Mouse (Mus musculus): ENCODE results near the gene Wnt5b. TPM values are rescaled to one million over a fixed set of nuclear protein-coding genes. Genes with fewer than 3 reads are reported as not detected.
"Not testable (repeated sequence)": the region's sequence is repeated elsewhere in the genome, so short reads cannot be mapped to it uniquely, and the experiment has no call there.

The Wnt5b gene
- polyA plus RNA-seq, 1 experiment from 2014 or later = 21.9 TPM

DNA sequence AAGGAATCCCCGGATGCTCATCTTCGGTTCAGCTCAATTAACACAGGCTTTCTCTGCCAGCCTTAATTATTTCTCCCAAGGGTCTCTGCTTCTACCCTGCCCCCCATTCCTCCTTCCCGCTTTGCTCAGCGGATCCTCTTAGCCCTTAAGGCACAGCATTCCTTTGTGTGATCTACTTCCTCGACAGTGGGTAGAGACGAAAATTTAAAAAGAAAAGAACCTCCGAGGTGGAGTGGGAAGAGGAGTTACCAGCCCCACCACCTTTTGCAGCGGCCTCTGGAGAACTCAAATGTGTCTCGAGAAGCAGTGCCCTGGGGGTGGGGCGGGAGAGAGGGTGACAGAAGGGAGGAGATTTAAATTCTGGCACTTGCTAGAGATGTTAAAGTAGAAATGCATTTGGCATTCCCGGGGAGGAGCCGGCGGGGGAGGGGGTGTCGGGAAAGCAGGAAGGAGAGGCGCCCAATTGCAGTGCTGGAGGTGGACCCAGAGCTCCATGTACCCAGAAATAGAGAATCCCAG is 92.1 kb downstream of the Wnt5b start:
- Histone ChIP-seq H3K36me3 (no peaks in the 10 kb centered on the region), H3K27ac (0 out of 2 replicates have a peak overlapping the region, but pooled peaks have one; percentile 26)

GRCm38 (mm10) chr6:119450965-119451943 is 92.9 kb downstream of the Wnt5b start:
- Histone ChIP-seq H3K27me3 (peaks cover 32% of the 10 kb centered on the region), H3K4me3 (replicated peaks) (peak overlapping the region; percentile 38; the same call in 1 of the 2 replicates), H3K36me3 (no peaks in the 10 kb centered on the region), H3K9me3 (no peaks in the 10 kb centered on the region), H3K4me1 (replicated peaks) (peaks cover 34% of the 10 kb centered on the region), H3K27ac (no peak overlapping the region), H3K4me2 (peak overlapping the region; percentile 60), H3K9ac (replicated peaks) (no peak overlapping the region)
- no peak for ATAC-seq (ENCODE audit: insufficient number of reproducible peaks, insufficient read depth, low FRiP score, low TSS enrichment, low read depth)
- 29% methylated on average over 14 of the region's 14 CpGs for WGBS

More for the DNA sequence above, 92.1 kb downstream of the Wnt5b start:
- Histone ChIP-seq H3K4me3 (replicated peaks) (peak overlapping the region; percentile 38), H3K27me3 (peaks cover 32% of the 10 kb centered on the region), H3K4me1 (replicated peaks) (peaks cover 34% of the 10 kb centered on the region), H3K4me2 (peak overlapping the region; percentile 60), H3K9me3 (no peaks in the 10 kb centered on the region), H3K9ac (replicated peaks) (peak overlapping the region; percentile 51)
- under 1% methylated on average over 15 of the region's 15 CpGs for WGBS
- no peak for ATAC-seq (ENCODE audit: insufficient number of reproducible peaks, insufficient read depth, low FRiP score, low TSS enrichment, low read depth)

- H3K9me3 ChIP-seq = no peaks in the 10 kb centered on the region
- no peaks in the 10 kb centered on the region for H3K36me3 ChIP-seq
- H3K9ac ChIP-seq (replicated peaks) = peak overlapping the region; percentile 34; the same call in 1 of the 2 replicates
- H3K4me2 ChIP-seq = peak overlapping the region; percentile 70
- H3K4me3 ChIP-seq (replicated peaks) = peak overlapping the region; percentile 38
- ATAC-seq (ENCODE audit: insufficient number of reproducible peaks, insufficient read depth, low FRiP score, low TSS enrichment, low read depth) = peak; percentile 67; the same call in 1 of the 2 replicates
- WGBS = 2% methylated on average over 23 of the region's 23 CpGs
- H3K27ac ChIP-seq = no peak overlapping the region
- H3K27me3 ChIP-seq = peaks cover 32% of the 10 kb centered on the region
- H3K4me1 ChIP-seq (replicated peaks) = peaks cover 29% of the 10 kb centered on the region
Measured at GRCm38 (mm10) chr6:119449060-119449499, 95.1 kb downstream of the Wnt5b start.

- ATAC-seq (ENCODE audit: insufficient number of reproducible peaks, insufficient read depth, low FRiP score, low TSS enrichment, low read depth) = no peak
- 7% methylated on average over 18 of the region's 18 CpGs for WGBS
- H3K4me1 ChIP-seq (replicated peaks) = peaks cover 34% of the 10 kb centered on the region
- H3K9ac ChIP-seq (replicated peaks) = peak overlapping the region; percentile 34; the same call in 1 of the 2 replicates
- H3K27ac ChIP-seq = no peak overlapping the region
- no peaks in the 10 kb centered on the region for H3K36me3 ChIP-seq
- H3K4me2 ChIP-seq = peak overlapping the region; percentile 70
- no peaks in the 10 kb centered on the region for H3K9me3 ChIP-seq
- peaks cover 32% of the 10 kb centered on the region for H3K27me3 ChIP-seq
- H3K4me3 ChIP-seq (replicated peaks) = peak overlapping the region; percentile 38
Measured at GRCm38 (mm10) chr6:119448321-119449059, 95.7 kb downstream of the Wnt5b start.

DNA sequence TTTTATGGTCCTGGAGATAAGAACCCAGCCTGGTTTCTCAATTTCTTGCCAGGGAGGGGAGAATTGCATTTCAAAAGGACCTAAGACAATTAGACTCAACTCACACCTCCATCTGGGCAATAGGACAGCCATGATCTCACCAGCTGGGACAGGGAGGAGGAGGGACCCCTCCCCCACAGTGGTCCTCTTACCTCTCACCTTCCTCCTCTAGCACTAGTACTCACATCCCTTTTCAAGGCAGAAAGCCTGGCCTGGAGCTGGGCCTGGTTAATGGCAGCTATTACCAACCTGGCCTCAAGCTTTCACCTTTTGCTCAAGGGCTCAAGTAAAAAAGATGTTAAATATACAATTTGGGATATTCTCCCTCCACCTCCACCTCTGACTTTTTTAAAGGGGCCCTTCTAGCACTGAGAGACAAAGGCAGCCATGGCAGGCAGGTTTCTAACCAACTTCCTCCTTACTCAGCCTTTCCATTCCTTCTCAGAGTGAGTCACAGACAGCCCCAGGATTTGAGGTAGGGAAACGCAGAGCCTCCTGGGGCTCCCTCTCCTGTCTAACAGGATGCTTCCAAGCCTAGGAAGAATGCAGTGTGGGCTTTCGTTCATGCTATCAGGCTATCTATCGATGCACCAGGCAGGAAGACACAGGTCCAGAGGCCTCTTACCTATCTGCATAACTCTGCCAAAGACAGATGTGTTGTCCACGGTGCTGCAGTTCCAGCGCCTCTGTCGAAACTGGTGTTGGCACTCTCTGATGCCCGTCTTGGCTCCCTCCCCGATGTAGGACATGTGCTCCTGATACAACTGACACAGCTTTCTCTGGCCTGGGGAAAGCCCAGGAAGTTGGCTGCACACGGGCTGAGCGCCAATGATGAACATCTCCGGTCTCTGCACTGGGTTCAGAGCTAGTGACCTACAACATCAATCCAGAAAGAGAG is 98.2 kb downstream of the Wnt5b start:
- no peaks in the 10 kb centered on the region for H3K36me3 ChIP-seq
- WGBS = 64% methylated on average over 11 of the region's 11 CpGs
- no peak for ATAC-seq (ENCODE audit: insufficient number of reproducible peaks, insufficient read depth, low FRiP score, low TSS enrichment, low read depth)
- no peak overlapping the region for H3K4me2 ChIP-seq
- H3K4me3 ChIP-seq (replicated peaks) = no peak overlapping the region
- peaks cover 27% of the 10 kb centered on the region for H3K27me3 ChIP-seq
- H3K27ac ChIP-seq = no peak overlapping the region
- no peaks in the 10 kb centered on the region for H3K9me3 ChIP-seq
- peaks cover 24% of the 10 kb centered on the region for H3K4me1 ChIP-seq (replicated peaks)
- H3K9ac ChIP-seq (replicated peaks) = no peak overlapping the region

DNA sequence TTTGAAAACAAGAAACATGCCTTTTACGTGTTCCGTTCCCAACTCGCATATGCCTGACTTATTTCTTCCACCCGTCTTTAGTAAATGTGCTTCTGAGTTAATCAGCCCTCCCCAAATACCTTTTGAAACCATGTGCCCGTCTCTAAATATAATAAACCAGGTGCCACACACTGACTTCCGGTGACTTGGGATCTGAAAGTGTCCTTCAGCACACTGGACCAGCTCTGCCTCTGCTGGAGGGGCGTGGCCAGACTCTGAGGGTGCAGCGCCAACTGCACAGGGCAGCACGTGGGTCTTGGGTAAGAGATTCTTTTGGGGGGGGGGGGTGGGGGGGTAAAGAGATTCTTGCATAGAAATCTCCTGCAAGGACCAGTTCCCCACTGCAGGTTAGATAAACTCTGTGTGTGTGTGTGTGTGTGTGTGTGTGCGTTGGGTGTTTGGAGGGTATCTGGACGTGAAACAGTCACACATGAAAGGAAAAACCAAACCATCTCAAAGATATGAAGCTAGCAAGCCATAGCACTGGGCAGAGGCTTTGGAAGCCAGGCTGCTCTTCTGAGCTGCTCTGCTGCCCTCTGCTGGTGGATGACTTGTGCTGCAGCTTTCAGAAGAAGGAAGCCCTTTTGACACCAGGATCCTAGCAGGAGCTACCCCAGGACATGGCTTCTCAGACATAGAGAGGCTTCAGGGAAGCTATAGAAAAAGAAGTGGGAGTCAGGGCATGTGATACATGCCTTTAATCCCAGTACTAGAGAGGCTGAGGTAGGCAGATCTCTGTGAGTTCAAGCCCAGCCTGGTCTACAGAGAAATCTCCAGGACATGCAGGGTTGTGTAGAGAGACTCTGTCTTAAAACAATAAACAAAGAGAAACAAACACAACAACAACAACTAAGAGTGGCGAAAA is 100.2 kb downstream of the Wnt5b start:
- peaks cover 25% of the 10 kb centered on the region for H3K4me1 ChIP-seq (replicated peaks)
- H3K9ac ChIP-seq (replicated peaks) = no peak overlapping the region
- no peak overlapping the region for H3K4me3 ChIP-seq (replicated peaks)
- H3K36me3 ChIP-seq = peaks cover 10% of the 10 kb centered on the region; the same call in 1 of the 2 replicates
- peak overlapping the region; percentile 10; the same call in 1 of the 2 replicates for H3K4me2 ChIP-seq
- H3K9me3 ChIP-seq = no peaks in the 10 kb centered on the region
- peaks cover 9% of the 10 kb centered on the region; the same call in 1 of the 2 replicates for H3K27me3 ChIP-seq
- WGBS = 56% methylated on average over 12 of the region's 12 CpGs
- no peak overlapping the region for H3K27ac ChIP-seq
- peak; percentile 28; the same call in 1 of the 2 replicates for ATAC-seq (ENCODE audit: insufficient number of reproducible peaks, insufficient read depth, low FRiP score, low TSS enrichment, low read depth)

DNA sequence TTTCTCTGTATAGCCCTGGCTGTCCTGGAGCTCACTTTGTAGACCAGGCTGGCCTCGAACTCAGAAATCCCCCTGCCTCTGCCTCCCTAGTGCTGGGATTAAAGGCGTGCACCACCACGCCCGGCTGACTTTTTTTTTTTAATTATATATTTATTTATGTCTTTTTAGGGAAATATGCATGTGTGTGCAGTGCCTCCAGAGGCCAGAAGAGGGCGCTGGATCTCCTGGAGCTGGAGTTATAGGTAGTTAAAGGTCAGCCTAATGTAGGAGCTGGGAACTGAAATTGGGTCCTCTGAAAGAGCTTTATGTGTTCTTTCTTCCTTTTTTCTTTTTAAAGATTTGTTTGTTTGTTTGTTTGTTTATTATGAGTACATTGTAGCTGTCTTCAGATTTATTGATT is 101.4 kb downstream of the Wnt5b start:
- not testable (repeated sequence) for ATAC-seq (ENCODE audit: insufficient number of reproducible peaks, insufficient read depth, low FRiP score, low TSS enrichment, low read depth)

GRCm38 (mm10) chr6:119437894-119438761 is 106.0 kb downstream of the Wnt5b start:
- H3K27me3 ChIP-seq = no peaks in the 10 kb centered on the region
- no peaks in the 10 kb centered on the region for H3K9me3 ChIP-seq
- H3K4me1 ChIP-seq (replicated peaks) = peaks cover 11% of the 10 kb centered on the region; the same call in 1 of the 2 replicates
- peaks cover 29% of the 10 kb centered on the region for H3K36me3 ChIP-seq
- H3K27ac ChIP-seq = no peak overlapping the region
- no peak overlapping the region for H3K4me2 ChIP-seq
- H3K9ac ChIP-seq (replicated peaks) = no peak overlapping the region
- H3K4me3 ChIP-seq (replicated peaks) = no peak overlapping the region
- no peak for ATAC-seq (ENCODE audit: insufficient number of reproducible peaks, insufficient read depth, low FRiP score, low TSS enrichment, low read depth)
- WGBS = 60% methylated on average over 8 of the region's 8 CpGs

More for the DNA sequence above, 101.4 kb downstream of the Wnt5b start:
- not testable (repeated sequence) for H3K4me2 ChIP-seq; H3K9ac ChIP-seq (replicated peaks); H3K4me3 ChIP-seq (replicated peaks); H3K27ac ChIP-seq; H3K9me3 ChIP-seq; H3K27me3 ChIP-seq
- Histone ChIP-seq H3K36me3 (peaks cover 17% of the 10 kb centered on the region; the same call in 1 of the 2 replicates), H3K4me1 (replicated peaks) (peaks cover 17% of the 10 kb centered on the region)
- 83% methylated on average over 5 of the region's 5 CpGs for WGBS

GRCm38 (mm10) chr6:119434394-119434793 is 109.8 kb downstream of the Wnt5b start:
- Histone ChIP-seq H3K4me3 (replicated peaks) (no peak overlapping the region), H3K9me3 (0 out of 2 replicates have a peak, but pooled peaks cover under 1% of the 10 kb centered on the region), H3K27ac (no peak overlapping the region), H3K36me3 (peaks cover 29% of the 10 kb centered on the region), H3K4me1 (replicated peaks) (no peaks in the 10 kb centered on the region), H3K4me2 (no peak overlapping the region), H3K9ac (replicated peaks) (no peak overlapping the region), H3K27me3 (no peaks in the 10 kb centered on the region)
- WGBS = 78% methylated on average over 4 of the region's 4 CpGs
- ATAC-seq (ENCODE audit: insufficient number of reproducible peaks, insufficient read depth, low FRiP score, low TSS enrichment, low read depth) = no peak
